Mouse (Mus musculus): ENCODE data around the gene Arid3b. TPM values are rescaled to one million over a fixed set of nuclear protein-coding genes. Genes with fewer than 3 reads are reported as not detected.

The Arid3b gene
- total RNA-seq, 1 experiment, result 23.4 TPM

DNA sequence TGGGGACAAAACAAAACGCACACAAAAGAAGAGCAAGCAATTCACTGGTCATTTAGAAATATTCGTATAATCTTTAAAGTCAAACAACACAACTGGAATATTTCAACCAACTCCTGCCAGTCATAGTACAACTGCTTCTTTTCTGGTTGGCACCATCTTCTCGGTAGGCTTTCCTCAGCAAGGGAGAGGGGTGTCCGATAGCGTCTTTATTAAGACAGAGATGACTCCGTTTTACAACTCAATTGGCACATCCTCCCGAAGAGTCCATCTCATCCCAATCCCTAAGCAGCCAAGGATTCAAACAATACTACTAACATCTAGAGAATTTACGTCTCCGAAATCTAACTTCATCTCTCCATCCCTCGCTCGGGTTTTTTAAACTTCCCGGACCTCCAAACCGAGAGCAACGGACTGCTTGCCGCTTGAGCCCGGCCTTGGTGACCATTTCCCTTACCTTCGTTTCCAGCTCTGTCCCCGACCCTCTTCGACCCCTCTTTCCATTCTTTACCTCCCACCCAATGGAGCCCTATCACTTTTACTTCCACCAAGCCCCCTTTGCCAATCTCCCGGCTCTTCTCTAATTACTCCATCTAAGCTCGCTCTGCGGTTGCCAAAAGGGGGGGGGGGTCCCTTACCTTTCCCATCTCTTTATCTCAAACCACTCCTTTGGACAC, 615 bp downstream of the Arid3b start:
- TF ChIP-seq HCFC1 (IDR thresholded peaks at IDR 0.05; ENCODE audit: borderline replicate concordance, insufficient read depth, low read length), result no peak
- no peak for TF ChIP-seq CHD2 (IDR thresholded peaks at IDR 0.05; ENCODE audit: low read depth, low read length)
- TF ChIP-seq ZNF384 (IDR thresholded peaks at IDR 0.05; ENCODE audit: low read depth, low read length), result no peak
- TF ChIP-seq MAFK (IDR thresholded peaks at IDR 0.05; ENCODE audit: insufficient read depth, low read depth, low read length), result no peak
- TF ChIP-seq ZC3H11A (IDR thresholded peaks at IDR 0.05; ENCODE audit: borderline replicate concordance, low read depth, low read length), result no peak
- in situ Hi-C loops (cut with MboI; ENCODE audit: low sequenced_read_pairs in 2 of 2, unreplicated experiment in 2 of 2), result no loop called here

GRCm38 (mm10) chr9:57834629-57835417, 1.8 kb downstream of the Arid3b start:
- Histone ChIP-seq H3K4me1 (ENCODE audit: control insufficient read depth in 2 of 2, insufficient read depth in 2 of 2, low read length in 2 of 2, poor library complexity in 1 of 2) (peaks cover 13 to 15% of the 10 kb centered on the region in 2 experiments), H3K9ac (ENCODE audit: insufficient read depth, low read depth, low read length, poor library complexity, severe bottlenecking) (peak overlapping the region; percentile 35; the same call in 1 of the 2 replicates)

More for the DNA sequence above, 615 bp downstream of the Arid3b start:
- Histone ChIP-seq H3K36me3 (ENCODE audit: control insufficient read depth, insufficient read depth, low read length, poor library complexity, severe bottlenecking) (peaks cover 8% of the 10 kb centered on the region), H3K9me3 (ENCODE audit: control insufficient read depth, insufficient read depth, low read depth, low read length) (no peaks in the 10 kb centered on the region), H3K27ac (ENCODE audit: insufficient read depth, low read depth, low read length, poor library complexity, severe bottlenecking) (peak overlapping the region; percentile 90), H3K4me3 (ENCODE audit: insufficient read depth in 1 of 2, low read depth in 1 of 2, low read length in 2 of 2, poor library complexity in 1 of 2, severe bottlenecking in 1 of 2) (peak overlapping the region; percentile 81 to 100), H3K9ac (ENCODE audit: insufficient read depth, low read depth, low read length, poor library complexity, severe bottlenecking) (peak overlapping the region; percentile 97), H3K4me1 (ENCODE audit: control insufficient read depth in 2 of 2, insufficient read depth in 2 of 2, low read length in 2 of 2, poor library complexity in 1 of 2) (peaks cover 10 to 13% of the 10 kb centered on the region in 2 experiments)
- DNase-seq (ENCODE audit: low read depth, low spot score), result no peak

DNA sequence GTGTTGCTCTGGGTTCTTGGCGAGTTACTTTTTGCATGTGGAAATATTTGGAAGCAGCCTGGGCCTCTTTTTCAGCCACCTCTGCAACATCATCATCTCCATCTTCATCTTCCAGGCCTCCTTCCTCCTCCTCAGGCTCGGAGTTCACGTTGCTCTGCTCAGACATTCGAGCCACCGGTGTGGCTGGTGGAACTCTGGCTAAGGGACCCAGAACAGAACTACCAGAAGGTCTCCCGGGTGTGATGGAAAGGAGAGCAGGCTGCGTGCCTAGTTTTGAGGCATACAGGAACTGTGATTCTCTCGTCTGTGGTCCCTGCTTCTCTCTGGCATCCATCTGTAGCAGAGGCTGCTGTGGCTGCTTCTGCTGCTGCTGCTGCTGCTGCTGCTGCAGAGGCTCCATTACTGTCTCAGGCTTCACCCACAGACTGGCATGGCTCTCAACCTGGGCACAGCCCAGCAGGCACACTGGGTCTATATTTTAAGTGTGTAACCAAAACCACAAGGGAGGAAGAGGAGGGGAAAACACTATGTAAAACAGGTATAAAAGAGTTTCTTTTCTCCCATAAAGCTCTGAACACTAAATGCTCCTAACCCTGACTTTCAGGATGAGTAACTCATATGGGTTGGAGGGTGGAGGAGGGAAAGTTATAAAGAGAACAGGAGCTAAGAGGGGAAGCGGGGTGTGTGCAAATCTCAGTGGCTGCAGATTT, 2.7 kb downstream of the Arid3b start:
- Histone ChIP-seq H3K27ac (ENCODE audit: insufficient read depth, low read depth, low read length, poor library complexity, severe bottlenecking) (0 out of 2 replicates have a peak overlapping the region, but pooled peaks have one; percentile 8), H3K36me3 (ENCODE audit: control insufficient read depth, insufficient read depth, low read length, poor library complexity, severe bottlenecking) (peaks cover 8% of the 10 kb centered on the region), H3K4me3 (ENCODE audit: insufficient read depth in 1 of 2, low read depth in 1 of 2, low read length in 2 of 2, poor library complexity in 1 of 2, severe bottlenecking in 1 of 2) (no peak overlapping the region), H3K9me3 (ENCODE audit: control insufficient read depth, insufficient read depth, low read depth, low read length) (no peaks in the 10 kb centered on the region), H3K4me1 (ENCODE audit: control insufficient read depth in 2 of 2, insufficient read depth in 2 of 2, low read length in 2 of 2, poor library complexity in 1 of 2) (peaks cover 16 to 20% of the 10 kb centered on the region in 2 experiments), H3K9ac (ENCODE audit: insufficient read depth, low read depth, low read length, poor library complexity, severe bottlenecking) (no peak overlapping the region)
- no peak for DNase-seq (ENCODE audit: low read depth, low spot score)
- TF ChIP-seq HCFC1 (IDR thresholded peaks at IDR 0.05; ENCODE audit: borderline replicate concordance, insufficient read depth, low read length) (no peak), ZC3H11A (IDR thresholded peaks at IDR 0.05; ENCODE audit: borderline replicate concordance, low read depth, low read length) (no peak), CHD2 (IDR thresholded peaks at IDR 0.05; ENCODE audit: low read depth, low read length) (no peak), MAFK (IDR thresholded peaks at IDR 0.05; ENCODE audit: insufficient read depth, low read depth, low read length) (no peak), ZNF384 (IDR thresholded peaks at IDR 0.05; ENCODE audit: low read depth, low read length) (no peak)
- in situ Hi-C loops (cut with MboI; ENCODE audit: low sequenced_read_pairs in 2 of 2, unreplicated experiment in 2 of 2), result no loop called here

More at GRCm38 (mm10) chr9:57834629-57835417, 1.8 kb downstream of the Arid3b start:
- H3K4me3 ChIP-seq (ENCODE audit: insufficient read depth in 1 of 2, low read depth in 1 of 2, low read length in 2 of 2, poor library complexity in 1 of 2, severe bottlenecking in 1 of 2), result peak overlapping the region; percentile 19 to 81; a peak in 3 of 4 replicates
- no peak for TF ChIP-seq ZNF384 (IDR thresholded peaks at IDR 0.05; ENCODE audit: low read depth, low read length)
- TF ChIP-seq CHD2 (IDR thresholded peaks at IDR 0.05; ENCODE audit: low read depth, low read length), result no peak
- TF ChIP-seq ZC3H11A (IDR thresholded peaks at IDR 0.05; ENCODE audit: borderline replicate concordance, low read depth, low read length), result no peak
- no peak for TF ChIP-seq MAFK (IDR thresholded peaks at IDR 0.05; ENCODE audit: insufficient read depth, low read depth, low read length)
- no peak for TF ChIP-seq HCFC1 (IDR thresholded peaks at IDR 0.05; ENCODE audit: borderline replicate concordance, insufficient read depth, low read length)
- in situ Hi-C loops (cut with MboI; ENCODE audit: low sequenced_read_pairs in 2 of 2, unreplicated experiment in 2 of 2), result no loop called here
- H3K36me3 ChIP-seq (ENCODE audit: control insufficient read depth, insufficient read depth, low read length, poor library complexity, severe bottlenecking), result peaks cover 8% of the 10 kb centered on the region
- H3K27ac ChIP-seq (ENCODE audit: insufficient read depth, low read depth, low read length, poor library complexity, severe bottlenecking), result no peak overlapping the region
- no peaks in the 10 kb centered on the region for H3K9me3 ChIP-seq (ENCODE audit: control insufficient read depth, insufficient read depth, low read depth, low read length)
- DNase-seq (ENCODE audit: low read depth, low spot score), result no peak
